Mouse (Mus musculus) liver, embryonic 15.5 days (tissue): ENCODE measurements at regions not wholly inside any gene's neighbourhood (a gene's known extent, or its start where the extent isn't known, plus 50 kb on each side); places are given as distances from the start of the nearest gene placed in this dataset.

ENCODE experiments used
- ATAC-seq: fragments of 200-750 bp; cut with Nextera tagmentation; 2 replicates; pipeline ENCODE4 v1.8.0; 2017; ENCODE audit warnings: moderate number of reproducible peaks, mild to moderate bottlenecking, moderate library complexity; ENCODE audit not compliant: insufficient read depth
- H3K27ac ChIP-seq: fragments of 300-500 bp; sonication (generic); replicated peaks from 2 replicates; pipeline ENCODE4 v1.5.1; 2015; ENCODE audit warnings: mild to moderate bottlenecking, inconsistent platforms
- H3K27me3 ChIP-seq: fragments of 300-500 bp; sonication (generic); 2 replicates; pipeline ENCODE4 v1.6.1; 2015; ENCODE audit warnings: mild to moderate bottlenecking, inconsistent platforms
- H3K36me3 ChIP-seq: fragments of 300-500 bp; sonication (generic); replicated peaks from 2 replicates; pipeline ENCODE4 v1.6.1; 2015; ENCODE audit warnings: moderate library complexity, mild to moderate bottlenecking, inconsistent platforms
- H3K4me1 ChIP-seq: fragments of 300-500 bp; sonication (generic); replicated peaks from 2 replicates; pipeline ENCODE4 v1.6.1; 2015; ENCODE audit warnings: inconsistent platforms
- H3K4me2 ChIP-seq: fragments of 300-500 bp; sonication (generic); 2 replicates; pipeline ENCODE4 v1.6.1; 2015; ENCODE audit warnings: moderate library complexity, mild to moderate bottlenecking, inconsistent platforms
- H3K4me3 ChIP-seq: fragments of 300-500 bp; sonication (generic); replicated peaks from 2 replicates; pipeline ENCODE4 v1.5.1; 2015; ENCODE audit warnings: mild to moderate bottlenecking, inconsistent platforms
- H3K9ac ChIP-seq: fragments of 300-500 bp; sonication (generic); 2 replicates; pipeline ENCODE4 v1.6.1; 2015; ENCODE audit warnings: moderate library complexity, mild to moderate bottlenecking, inconsistent platforms
- H3K9me3 ChIP-seq: fragments of 300-500 bp; sonication (generic); replicated peaks from 2 replicates; pipeline ENCODE4 v1.6.1; 2016; ENCODE audit warnings: inconsistent platforms
- WGBS: fragments of 180-500 bp; shearing (Covaris S2); methylation state at CpG from one replicate; pipeline ENCODE4 v1.1.7; 2015; ENCODE audit warnings: mixed read lengths; ENCODE audit not compliant: insufficient replicate concordance; 5-methylcytosine and 5-hydroxymethylcytosine counted together

- no peak for ATAC-seq
- Histone ChIP-seq H3K27me3 (no peaks in the 10 kb centered on the region), H3K9ac (no peak overlapping the region), H3K4me2 (no peak overlapping the region), H3K36me3 (no peaks in the 10 kb centered on the region), H3K4me1 (no peaks in the 10 kb centered on the region), H3K9me3 (no peaks in the 10 kb centered on the region), H3K27ac (no peak overlapping the region), H3K4me3 (no peak overlapping the region)
- 51% methylated on average over 2 of the region's 2 CpGs for WGBS
Measured at GRCm38 (mm10) chr3:140744501-140744900, 467.7 kb downstream of the Pdha2 start.

DNA sequence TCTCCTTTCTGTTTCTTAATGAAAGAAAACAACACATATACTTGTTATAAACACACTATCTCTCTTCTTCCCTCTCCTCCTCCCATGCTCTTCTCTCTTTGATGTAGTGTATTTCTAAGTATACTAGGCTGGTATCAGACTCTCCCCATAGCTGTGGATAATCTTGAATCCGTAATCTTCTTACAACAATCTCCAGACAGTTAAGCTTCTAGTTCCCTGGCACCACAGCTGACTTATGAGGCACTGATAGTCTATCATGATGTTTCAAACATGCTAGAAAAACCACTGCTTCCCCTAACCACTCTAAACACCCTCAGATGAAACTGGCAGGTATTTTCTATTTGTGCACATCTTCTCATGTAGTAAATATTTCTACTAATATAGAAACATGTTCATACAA is 471.7 kb downstream of the Pdha2 start:
- H3K27me3 ChIP-seq: no peaks in the 10 kb centered on the region
- no peak overlapping the region for H3K4me3 ChIP-seq
- no peak for ATAC-seq
- H3K4me2 ChIP-seq: no peak overlapping the region
- H3K9me3 ChIP-seq: no peaks in the 10 kb centered on the region
- 47% methylated on average over 1 of the region's 1 CpGs for WGBS
- no peaks in the 10 kb centered on the region for H3K36me3 ChIP-seq
- no peak overlapping the region for H3K9ac ChIP-seq
- no peak overlapping the region for H3K27ac ChIP-seq
- H3K4me1 ChIP-seq: no peaks in the 10 kb centered on the region

GRCm38 (mm10) chr3:140738654-140739369 is 473.3 kb downstream of the Pdha2 start:
- Histone ChIP-seq H3K4me1 (no peaks in the 10 kb centered on the region), H3K4me3 (no peak overlapping the region), H3K9ac (no peak overlapping the region), H3K36me3 (no peaks in the 10 kb centered on the region), H3K9me3 (no peaks in the 10 kb centered on the region), H3K27me3 (no peaks in the 10 kb centered on the region), H3K27ac (no peak overlapping the region), H3K4me2 (no peak overlapping the region)
- ATAC-seq: no peak
- WGBS: 35% methylated on average over 8 of the region's 8 CpGs

DNA sequence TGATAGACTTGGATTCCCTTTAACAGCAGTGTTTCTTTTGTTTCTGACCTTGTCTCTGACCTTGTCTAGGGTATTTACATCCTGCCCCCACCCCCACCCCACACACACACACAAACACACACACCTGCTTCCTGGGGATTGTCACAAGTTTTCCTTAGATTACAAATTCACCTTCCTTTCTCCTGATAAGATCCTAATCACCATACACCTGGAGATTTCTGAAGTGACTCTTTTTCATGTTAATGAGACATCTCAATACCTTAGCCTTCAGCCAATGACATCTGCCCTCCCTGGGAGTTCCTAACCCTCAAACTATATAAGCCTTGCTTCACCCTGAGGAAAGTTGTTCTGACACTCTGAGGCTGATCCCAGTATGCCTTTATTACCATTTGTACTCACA is 495.3 kb downstream of the Pdha2 start:
- no peaks in the 10 kb centered on the region for H3K36me3 ChIP-seq
- H3K4me2 ChIP-seq: no peak overlapping the region
- H3K27me3 ChIP-seq: no peaks in the 10 kb centered on the region
- H3K4me3 ChIP-seq: no peak overlapping the region
- no peak overlapping the region for H3K9ac ChIP-seq
- no peak for ATAC-seq
- H3K9me3 ChIP-seq: no peaks in the 10 kb centered on the region
- no peak overlapping the region for H3K27ac ChIP-seq
- H3K4me1 ChIP-seq: no peaks in the 10 kb centered on the region

DNA sequence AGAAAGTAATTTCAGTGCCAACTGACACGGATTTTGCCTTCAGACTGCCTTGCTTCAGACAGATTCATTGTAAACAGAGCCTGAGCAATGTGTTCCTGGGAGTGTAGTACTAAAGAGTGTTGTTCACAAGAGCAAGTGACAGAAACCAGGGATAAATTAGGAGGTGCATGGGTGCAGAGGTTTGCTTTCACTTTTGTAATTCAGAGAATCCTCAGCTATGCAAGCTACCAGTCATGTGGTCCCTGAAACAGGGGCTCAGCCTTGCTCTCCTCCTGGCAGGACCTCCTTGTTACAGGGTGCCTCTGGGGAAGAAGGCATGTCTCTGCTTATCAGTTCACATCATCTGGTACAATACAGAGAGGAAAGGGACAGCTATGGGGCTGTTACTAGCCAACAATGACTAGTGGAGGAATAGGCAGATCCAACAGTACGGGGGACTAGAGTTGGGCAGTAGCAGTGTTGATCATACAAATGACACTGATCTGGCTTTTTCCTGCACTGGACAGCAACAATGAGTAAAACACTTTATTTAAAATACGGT is 504.5 kb downstream of the Pdha2 start:
- Histone ChIP-seq H3K9ac (no peak overlapping the region), H3K4me3 (no peak overlapping the region), H3K36me3 (no peaks in the 10 kb centered on the region), H3K4me1 (no peaks in the 10 kb centered on the region), H3K9me3 (no peaks in the 10 kb centered on the region), H3K27ac (no peak overlapping the region), H3K27me3 (no peaks in the 10 kb centered on the region), H3K4me2 (no peak overlapping the region)
- WGBS: 40% methylated on average over 3 of the region's 3 CpGs
- ATAC-seq: no peak

GRCm38 (mm10) chr3:140706725-140707124 is 505.4 kb downstream of the Pdha2 start:
- no peak overlapping the region for H3K4me3 ChIP-seq
- no peaks in the 10 kb centered on the region for H3K27me3 ChIP-seq
- no peak overlapping the region for H3K4me2 ChIP-seq
- H3K9me3 ChIP-seq: no peaks in the 10 kb centered on the region
- H3K27ac ChIP-seq: no peak overlapping the region
- H3K4me1 ChIP-seq: no peaks in the 10 kb centered on the region
- H3K9ac ChIP-seq: no peak overlapping the region
- no peaks in the 10 kb centered on the region for H3K36me3 ChIP-seq
- WGBS: 56% methylated on average over 4 of the region's 4 CpGs
- ATAC-seq: no peak

DNA sequence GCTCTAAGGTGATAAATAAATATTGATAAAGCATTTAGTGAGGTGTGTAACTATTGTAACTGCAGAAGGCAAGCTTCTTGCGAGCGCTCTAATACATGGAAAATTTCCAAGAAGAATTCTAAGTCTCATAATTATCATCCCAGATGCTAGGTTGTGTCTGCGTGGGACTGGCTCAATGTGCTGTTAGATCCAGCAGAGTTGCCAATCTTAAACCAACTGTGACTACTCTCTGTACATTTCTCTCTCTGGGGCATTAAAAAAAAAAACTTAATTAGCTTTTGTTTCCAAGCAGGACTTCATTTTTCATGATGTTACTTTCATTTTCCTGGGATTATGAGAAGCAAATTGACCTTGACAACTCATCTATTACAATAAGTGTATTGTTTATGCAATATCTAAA is 506.6 kb downstream of the Pdha2 start:
- Histone ChIP-seq H3K36me3 (no peaks in the 10 kb centered on the region), H3K27ac (no peak overlapping the region), H3K9me3 (no peaks in the 10 kb centered on the region), H3K27me3 (no peaks in the 10 kb centered on the region), H3K4me2 (no peak overlapping the region), H3K4me1 (no peaks in the 10 kb centered on the region), H3K4me3 (no peak overlapping the region), H3K9ac (no peak overlapping the region)
- WGBS: 73% methylated on average over 3 of the region's 3 CpGs
- ATAC-seq: no peak

GRCm38 (mm10) chr3:140702929-140703328 is 509.2 kb downstream of the Pdha2 start:
- H3K36me3 ChIP-seq: no peaks in the 10 kb centered on the region
- H3K4me3 ChIP-seq: no peak overlapping the region
- ATAC-seq: no peak
- WGBS: 45% methylated on average over 5 of the region's 5 CpGs
- no peaks in the 10 kb centered on the region for H3K4me1 ChIP-seq
- no peak overlapping the region for H3K4me2 ChIP-seq
- H3K27me3 ChIP-seq: no peaks in the 10 kb centered on the region
- H3K9ac ChIP-seq: no peak overlapping the region
- no peaks in the 10 kb centered on the region for H3K9me3 ChIP-seq
- no peak overlapping the region for H3K27ac ChIP-seq

DNA sequence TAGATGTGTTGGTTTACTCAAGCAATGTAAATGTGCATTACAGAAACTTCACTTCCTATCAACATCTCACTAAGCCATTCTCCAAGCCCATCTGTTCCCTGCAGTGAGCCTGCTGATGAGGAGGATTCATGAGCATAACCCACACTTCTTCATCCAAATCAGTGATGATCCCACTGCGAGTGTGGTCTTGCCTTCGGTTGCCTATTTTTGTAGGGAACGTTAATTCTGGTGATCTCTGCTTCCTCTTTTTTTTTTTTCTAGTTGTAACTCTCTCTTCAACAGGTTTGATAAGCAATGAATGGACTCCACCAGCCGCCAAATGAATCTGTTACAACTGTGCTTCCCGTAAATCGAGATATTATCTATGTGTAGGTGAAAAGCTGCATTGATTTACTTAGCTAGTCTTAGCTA is 509.9 kb downstream of the Pdha2 start:
- no peak overlapping the region for H3K27ac ChIP-seq
- H3K9ac ChIP-seq: no peak overlapping the region
- H3K36me3 ChIP-seq: no peaks in the 10 kb centered on the region
- H3K27me3 ChIP-seq: no peaks in the 10 kb centered on the region
- ATAC-seq: no peak
- no peaks in the 10 kb centered on the region for H3K4me1 ChIP-seq
- 56% methylated on average over 6 of the region's 6 CpGs for whole genome bisulfite sequencing
- H3K4me2 ChIP-seq: no peak overlapping the region
- H3K4me3 ChIP-seq: no peak overlapping the region
- no peaks in the 10 kb centered on the region for H3K9me3 ChIP-seq

- no peak overlapping the region for H3K27ac ChIP-seq
- no peaks in the 10 kb centered on the region for H3K27me3 ChIP-seq
- H3K36me3 ChIP-seq: no peaks in the 10 kb centered on the region
- H3K9me3 ChIP-seq: no peaks in the 10 kb centered on the region
- H3K9ac ChIP-seq: no peak overlapping the region
- no peaks in the 10 kb centered on the region for H3K4me1 ChIP-seq
- WGBS: 76% methylated on average over 3 of the region's 3 CpGs
- no peak for ATAC-seq
- no peak overlapping the region for H3K4me3 ChIP-seq
- H3K4me2 ChIP-seq: no peak overlapping the region
Measured at GRCm38 (mm10) chr3:140697295-140697694, 514.9 kb downstream of the Pdha2 start.

DNA sequence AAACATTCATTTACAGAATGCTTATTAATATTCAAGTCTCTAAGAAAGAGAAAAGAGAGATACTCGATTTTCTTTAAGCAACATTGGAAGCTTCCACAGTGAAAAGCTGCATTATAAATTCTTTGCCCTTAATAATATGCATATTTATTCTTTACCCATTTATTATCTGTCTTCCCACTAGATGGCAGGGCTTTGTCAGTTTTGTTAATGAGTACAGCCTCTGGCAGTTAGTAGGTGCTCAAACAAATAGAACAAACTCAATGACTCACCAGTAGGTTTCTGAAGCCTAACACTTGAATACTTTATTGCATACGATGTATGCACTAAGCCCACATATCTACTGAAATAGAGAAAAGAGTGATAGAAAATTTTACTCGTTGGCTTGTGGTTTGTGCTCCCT is 529.4 kb downstream of the Pdha2 start:
- Histone ChIP-seq H3K27ac (no peak overlapping the region), H3K4me2 (no peak overlapping the region), H3K36me3 (no peaks in the 10 kb centered on the region), H3K27me3 (no peaks in the 10 kb centered on the region), H3K9ac (no peak overlapping the region), H3K9me3 (no peaks in the 10 kb centered on the region), H3K4me1 (no peaks in the 10 kb centered on the region), H3K4me3 (no peak overlapping the region)
- 41% methylated on average over 3 of the region's 3 CpGs for WGBS
- no peak for ATAC-seq

DNA sequence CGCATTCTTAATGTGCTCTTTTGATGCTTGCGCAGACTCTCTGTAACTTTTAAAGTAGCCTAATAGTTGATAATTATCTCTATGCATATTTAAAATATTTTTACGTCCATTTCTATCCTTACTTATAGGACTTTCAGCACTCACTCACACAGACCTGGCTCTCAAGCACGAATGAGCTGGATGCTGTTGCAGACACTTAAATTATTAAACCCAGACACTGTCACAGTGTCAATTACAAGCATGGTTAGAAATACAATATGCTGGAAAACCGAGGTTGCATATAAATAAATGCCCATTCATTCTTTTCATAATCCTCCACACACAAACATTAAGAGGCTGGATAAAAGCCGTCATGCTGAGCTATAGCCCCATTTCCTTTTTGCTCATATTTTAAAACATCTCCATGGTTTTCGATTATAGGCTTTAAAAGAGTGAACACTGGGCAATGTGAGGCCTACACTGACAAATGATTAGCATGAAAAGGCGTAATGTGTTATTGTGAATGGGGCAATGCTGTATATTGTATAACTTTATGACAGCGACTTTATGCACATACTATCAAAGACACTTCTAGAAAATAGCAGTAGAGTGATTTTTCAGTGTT is 566.3 kb downstream of the Pdha2 start:
- Histone ChIP-seq H3K4me2 (no peak overlapping the region), H3K4me3 (no peak overlapping the region), H3K27ac (no peak overlapping the region), H3K4me1 (no peaks in the 10 kb centered on the region), H3K36me3 (no peaks in the 10 kb centered on the region), H3K27me3 (no peaks in the 10 kb centered on the region), H3K9me3 (no peaks in the 10 kb centered on the region), H3K9ac (no peak overlapping the region)
- WGBS: 58% methylated on average over 9 of the region's 9 CpGs
- no peak for ATAC-seq
